Mouse (Mus musculus) cerebellum, adult (tissue): Measurements from ENCODE around the gene Upk3bl.

ENCODE experiments used
- ATAC-seq: cut with Nextera tagmentation; 2 replicates; pipeline ENCODE4 v1.9.2; 2017; ENCODE audit warnings: mild to moderate bottlenecking, moderate library complexity, mixed read lengths; ENCODE audit not compliant: insufficient number of reproducible peaks, low FRiP score, low TSS enrichment

The Upk3bl gene

GRCm38 (mm10) chr5:136054301-136055077, at the start of gene Upk3bl:
TSS of gene Upk3bl (plus strand) at chr5:136054492.
- no peak for ATAC-seq

DNA sequence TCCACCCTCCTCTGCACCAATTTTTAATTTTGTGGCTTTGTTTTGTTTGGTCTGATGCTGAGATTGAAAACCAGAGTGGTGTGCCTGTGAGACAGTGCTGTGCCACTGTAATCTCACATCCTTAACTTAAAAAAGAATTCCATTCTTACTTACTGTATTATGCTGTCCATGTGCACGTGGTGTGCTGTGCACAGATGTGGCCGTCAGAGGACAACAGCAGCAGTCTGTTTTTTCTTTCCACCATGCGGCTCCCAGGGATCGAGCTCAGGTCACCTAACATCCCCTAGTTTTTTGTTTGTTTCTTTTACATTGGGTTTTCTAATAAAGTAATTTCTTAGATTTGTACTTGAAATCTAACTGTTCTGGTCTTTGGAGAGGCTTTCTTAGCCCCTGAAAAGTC, 49.8 kb upstream of the Upk3bl start:
- no peak for ATAC-seq

DNA sequence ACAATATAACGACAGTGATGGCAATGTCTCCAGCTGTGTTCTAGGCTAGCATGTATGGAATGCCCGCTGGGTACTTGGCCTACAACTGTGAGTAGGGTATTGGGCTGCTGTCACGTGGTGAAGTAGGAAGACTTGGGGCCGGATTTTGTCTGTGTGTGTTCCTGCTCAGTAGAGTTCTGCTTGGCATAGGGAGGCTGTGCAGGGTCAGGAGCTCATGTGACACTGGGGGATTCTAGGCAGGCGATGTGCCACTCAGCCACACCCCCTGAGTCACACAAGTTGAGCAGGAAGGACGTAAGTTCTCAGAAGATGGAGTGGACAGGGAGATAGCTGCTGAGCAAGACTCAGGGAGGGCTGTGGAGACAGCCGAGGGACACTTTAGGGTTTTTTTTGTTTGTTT, 46.5 kb upstream of the Upk3bl start:
- no peak for ATAC-seq

DNA sequence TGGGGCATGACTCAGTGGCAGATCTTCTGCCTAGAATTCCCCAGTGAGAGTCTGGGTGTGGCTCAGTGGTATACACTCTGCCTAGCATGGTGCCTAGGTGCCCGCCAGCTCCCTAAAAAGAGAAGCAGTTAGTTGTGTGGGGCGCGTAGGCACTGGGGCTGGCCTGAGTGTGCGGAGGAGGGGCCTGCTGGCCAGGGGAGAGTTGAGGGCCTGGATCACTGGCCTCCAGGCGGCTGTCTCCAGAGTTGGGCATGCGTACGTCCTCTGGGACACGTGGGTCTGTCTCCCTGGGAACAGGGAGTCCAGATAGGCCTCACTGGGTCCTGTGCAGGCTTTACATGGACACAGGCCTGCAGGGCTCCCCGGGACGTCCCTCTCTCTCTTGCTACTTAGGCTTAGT, 39.4 kb upstream of the Upk3bl start:
- no peak for ATAC-seq

DNA sequence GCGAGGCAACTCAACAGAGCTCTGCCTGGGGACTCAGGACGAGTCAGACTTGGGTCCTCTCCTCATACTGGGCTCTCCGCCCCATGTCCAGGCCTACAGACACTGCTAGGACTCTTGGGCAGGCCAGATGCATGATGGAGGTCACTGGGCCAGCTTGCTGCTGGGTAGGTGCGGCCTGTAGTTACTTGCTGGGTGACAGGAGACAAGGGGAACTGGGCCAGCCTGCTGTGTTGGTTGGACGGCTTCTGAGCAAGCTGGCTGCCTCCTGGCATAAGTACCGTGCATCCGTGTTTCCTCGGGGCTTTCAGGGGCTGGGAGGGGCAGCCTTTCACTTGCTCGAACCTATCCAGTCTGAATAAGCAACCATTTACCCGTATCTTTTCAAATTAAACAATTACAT, 38.7 kb upstream of the Upk3bl start:
- no peak for ATAC-seq

DNA sequence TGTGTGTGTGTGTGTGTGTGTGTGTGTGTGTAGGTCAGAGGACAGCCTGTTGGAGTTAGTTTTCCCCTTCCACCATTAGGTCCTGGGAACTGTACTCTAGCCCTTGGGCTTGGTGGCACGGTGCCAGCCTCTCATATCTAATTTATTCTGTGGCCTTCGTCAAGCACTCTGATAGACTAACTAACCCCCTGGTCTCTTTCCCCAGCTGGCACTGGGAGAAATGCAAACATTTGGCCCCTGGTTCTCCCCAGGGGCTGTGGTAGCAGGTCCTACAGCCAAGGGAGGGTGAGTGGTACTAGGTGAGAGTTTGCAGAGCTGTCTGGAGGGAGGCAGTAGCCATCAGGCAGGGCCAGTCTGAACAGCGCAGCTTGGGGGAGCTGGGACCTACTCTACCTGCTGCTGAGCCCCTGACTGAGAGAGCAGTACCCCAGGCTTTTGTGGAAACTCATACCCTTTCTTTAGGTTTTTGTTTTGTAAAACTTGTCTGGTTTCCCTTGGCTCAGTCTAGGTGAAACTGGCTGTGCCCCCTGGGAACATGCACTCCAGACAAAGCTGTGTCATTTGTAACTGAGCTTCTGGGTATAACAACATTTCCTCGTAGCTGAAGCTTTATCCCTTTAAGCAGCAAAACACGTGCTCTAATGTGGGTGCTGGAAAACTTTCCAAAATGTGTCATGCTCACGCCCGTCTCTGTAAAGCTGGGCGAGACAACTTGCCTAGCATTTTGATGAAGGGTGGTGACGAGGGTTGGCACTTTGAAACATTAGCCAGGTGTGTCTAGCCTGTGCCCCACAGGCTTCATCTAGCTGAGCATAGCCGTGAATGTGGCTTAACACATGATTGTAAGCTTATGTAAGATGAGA, 38.0 kb upstream of the Upk3bl start:
- ATAC-seq: no peak

- no peak for ATAC-seq
Observed at GRCm38 (mm10) chr5:136017262-136017661, 37.0 kb upstream of the Upk3bl start.

- ATAC-seq: no peak
Observed at GRCm38 (mm10) chr5:136018726-136019125, 35.6 kb upstream of the Upk3bl start.

DNA sequence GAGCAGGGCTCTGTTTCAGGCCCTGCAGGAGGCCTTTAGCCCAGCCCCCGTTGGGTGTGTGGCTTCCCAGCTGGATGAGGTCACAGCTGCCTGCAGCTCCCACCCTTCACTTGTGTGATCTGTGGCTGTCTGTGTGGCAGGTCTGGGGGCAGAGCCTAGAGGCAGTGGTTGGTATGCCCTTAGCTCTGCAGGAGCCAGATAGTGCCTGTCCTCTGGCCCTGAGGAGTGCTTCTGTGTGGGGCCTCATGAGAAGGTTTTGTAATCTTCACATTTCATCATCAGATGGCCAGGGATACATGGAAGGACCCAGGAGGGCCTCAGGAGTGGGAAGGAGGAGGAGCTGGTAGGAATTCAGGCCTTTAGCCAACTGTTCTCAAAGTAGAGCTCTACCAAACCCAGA, 34.4 kb upstream of the Upk3bl start:
- no peak for ATAC-seq

- no peak for ATAC-seq
Observed at GRCm38 (mm10) chr5:136025712-136026111, 28.6 kb upstream of the Upk3bl start.

DNA sequence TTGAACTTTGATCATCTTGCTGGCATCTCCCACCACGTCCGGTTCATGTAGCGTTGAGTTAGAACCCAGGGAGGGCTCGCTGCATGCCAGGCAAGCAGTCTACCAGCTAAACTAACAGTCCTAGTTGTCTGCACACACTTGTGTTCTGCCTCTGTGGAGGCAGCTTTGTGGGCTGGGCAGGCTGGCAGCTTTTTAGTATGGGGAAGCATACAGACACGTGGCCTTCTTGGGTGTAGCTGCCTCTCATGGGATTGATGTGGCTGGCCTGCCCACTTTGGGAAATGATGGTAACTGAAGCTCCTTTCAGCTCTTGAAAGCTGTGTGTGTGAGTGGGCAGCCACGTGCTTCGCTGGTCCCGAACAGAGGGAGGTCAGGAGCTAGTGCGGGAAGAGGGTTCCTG, 27.4 kb upstream of the Upk3bl start:
- ATAC-seq: no peak

- no peak for ATAC-seq
Observed at GRCm38 (mm10) chr5:136027612-136028311, 26.5 kb upstream of the Upk3bl start.

GRCm38 (mm10) chr5:136034868-136035267, 19.4 kb upstream of the Upk3bl start:
- no peak for ATAC-seq

DNA sequence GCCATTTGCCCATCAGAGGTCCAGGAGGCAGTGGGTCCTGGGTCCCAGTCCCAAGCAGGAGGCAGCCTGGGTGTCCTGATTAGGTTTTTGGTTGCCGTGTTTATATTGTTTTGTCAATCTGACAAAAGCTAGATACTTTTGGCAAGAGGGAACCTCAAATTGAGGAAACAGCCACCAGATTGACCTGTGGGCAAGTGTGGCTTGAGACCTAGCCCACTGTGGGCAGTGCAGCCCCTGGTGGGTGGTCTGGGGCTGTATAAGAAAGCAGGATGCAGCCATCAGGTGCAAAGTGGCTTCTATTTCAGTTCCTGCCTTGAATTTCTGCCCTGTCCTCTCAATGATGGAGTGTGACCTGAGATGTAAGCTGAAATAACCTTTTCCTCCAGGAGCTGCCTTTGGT, 19.0 kb upstream of the Upk3bl start:
- ATAC-seq: no peak

GRCm38 (mm10) chr5:136036667-136037066, 17.6 kb upstream of the Upk3bl start:
- no peak for ATAC-seq

DNA sequence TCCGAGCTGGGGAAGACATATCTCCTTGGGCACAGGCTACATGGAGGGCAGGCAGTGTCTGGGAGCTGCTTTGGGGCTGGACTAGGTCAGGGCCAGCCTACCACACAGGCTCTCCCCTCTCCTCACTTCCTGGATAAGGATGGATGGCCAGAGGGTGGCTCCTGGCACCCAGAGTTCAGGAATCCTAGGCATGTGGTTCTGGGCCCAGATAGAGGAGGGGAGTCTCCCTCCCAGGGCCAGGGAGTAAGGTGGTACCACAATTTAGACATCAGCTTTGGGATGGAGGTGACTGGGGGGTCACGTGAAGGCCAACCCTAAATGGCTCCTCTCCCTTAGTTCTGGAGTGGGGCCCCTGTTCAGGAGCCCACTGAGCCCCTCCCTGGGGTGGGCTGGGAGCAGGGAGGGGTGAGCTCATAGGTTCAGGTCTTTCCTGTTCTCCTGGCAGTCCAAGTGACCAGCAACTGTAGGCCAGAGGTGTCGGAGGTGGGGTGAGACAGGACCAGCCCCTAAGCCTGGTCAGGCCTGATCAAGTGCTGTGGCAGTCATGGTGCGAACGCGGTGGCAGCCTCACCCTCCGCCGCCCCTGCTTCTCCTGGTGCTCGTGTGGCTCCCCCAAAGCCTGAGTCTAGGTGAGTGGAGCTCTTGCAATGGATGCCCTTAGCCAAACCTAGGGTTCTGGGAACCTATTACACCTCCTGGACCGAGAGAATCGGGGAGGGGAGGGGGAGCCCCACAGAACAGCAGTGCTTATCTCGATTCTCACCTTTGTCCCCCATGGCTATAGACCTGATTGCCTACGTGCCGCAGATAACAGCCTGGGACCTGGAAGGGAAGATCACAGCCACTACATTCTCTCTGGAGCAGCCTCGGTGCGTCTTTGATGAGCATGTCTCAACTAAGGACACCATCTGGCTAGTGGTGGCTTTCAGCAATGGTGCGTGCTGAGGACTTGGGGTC, 15.8 kb upstream of the Upk3bl start, which contains the start of gene Upk3b:
Upk3b (plus strand) TSS at position 239 of the 957 bp plus-strand sequence.
- ATAC-seq: no peak

DNA sequence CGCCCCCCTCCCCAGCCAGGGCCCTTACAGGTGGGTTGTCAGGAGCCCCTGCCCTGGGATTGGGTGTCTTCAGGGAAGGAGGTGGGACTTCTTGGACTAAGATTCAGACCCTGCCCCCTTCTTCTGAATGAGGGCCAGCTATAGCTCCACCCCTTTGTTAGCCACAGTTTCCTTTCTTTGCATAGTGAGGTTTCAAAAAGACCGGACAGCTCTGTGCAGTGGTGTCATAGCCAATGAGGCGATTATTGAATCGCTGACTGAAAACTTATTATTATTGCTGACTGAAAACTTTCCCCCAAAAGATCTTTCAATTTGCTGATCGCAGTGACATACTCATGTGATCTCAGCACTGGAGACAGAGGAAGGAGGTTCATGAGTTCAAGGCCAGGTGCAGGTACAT, 14.1 kb upstream of the Upk3bl start:
- no peak for ATAC-seq

DNA sequence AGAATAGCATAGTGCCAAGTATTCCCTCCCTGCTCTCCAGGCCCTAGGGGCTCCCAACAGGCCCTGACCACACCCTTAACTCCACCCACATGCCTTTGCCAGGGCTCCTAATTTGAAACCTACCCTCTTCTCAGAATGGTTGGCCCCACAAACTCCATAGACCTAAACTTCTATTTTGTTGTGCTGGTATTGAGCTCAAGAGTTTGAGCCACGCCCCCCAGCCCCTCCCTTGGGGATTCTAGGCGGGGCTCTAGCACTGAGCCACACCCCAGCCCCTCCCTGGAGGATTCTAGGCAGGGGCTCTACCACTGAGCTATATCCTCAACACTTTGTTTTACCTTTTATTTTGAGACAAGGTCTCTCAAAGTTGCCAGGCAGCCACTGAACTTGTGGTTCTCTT, 13.0 kb upstream of the Upk3bl start:
- ATAC-seq: no peak

GRCm38 (mm10) chr5:136041666-136042065, 12.6 kb upstream of the Upk3bl start:
- ATAC-seq: no peak

DNA sequence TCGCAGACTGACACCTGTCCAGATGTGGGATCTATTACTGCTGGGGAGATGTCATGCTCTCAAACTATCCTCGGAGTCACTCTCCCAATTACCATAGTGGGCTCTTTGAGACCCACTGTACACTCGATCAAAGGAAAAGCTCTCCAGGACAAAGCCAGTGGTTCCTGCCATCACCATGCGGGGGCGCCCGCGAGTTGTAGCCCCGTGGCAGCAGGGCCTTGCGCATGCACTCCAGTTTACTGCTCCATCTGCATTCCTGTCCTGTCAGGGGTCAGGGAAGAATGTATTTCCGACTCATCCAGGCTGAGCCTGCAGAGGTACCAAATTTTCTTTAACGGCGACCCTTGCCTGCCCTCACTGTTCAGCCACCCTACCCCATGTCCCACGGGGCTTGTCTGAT, 9.4 kb upstream of the Upk3bl start:
- ATAC-seq: no peak
